Comparison of ENCODE assay signal across 8 mouse cellular contexts in genomic region chr4:140960781-140961466, GRCm38 (mm10). TPM values are rescaled to one million over a fixed set of nuclear protein-coding genes. Genes with fewer than 3 reads are reported as not detected.
DNase-seq lines count a peak whose midpoint lies in the region; ATAC-seq and TF ChIP-seq lines count a peak whose summit lies in the region.

Gene Sdhb, plus strand, starts transcription at chr4:140961203.

- peak; percentile 94 for ATAC-seq in cerebellum, adult (ENCODE audit: insufficient number of reproducible peaks, low FRiP score, low TSS enrichment)
- peak; percentile 96 for ATAC-seq in forebrain, embryonic 13.5 days
- ATAC-seq in liver, postnatal 0 days = peak; percentile 93
- peak; percentile 96 for ATAC-seq in neural tube, embryonic 14.5 days (ENCODE audit: low read depth)

- H3K9me3 ChIP-seq in ES-Bruce4 (replicated peaks; ENCODE audit: control insufficient read depth, insufficient read depth, low read length, poor library complexity, severe bottlenecking) = no peaks in the 10 kb centered on the region
- H3K9me3 ChIP-seq in forebrain, embryonic 13.5 days (replicated peaks) = no peaks in the 10 kb centered on the region
- no peaks in the 10 kb centered on the region for H3K9me3 ChIP-seq in liver, postnatal 0 days (ENCODE audit: low read length)
- H3K9me3 ChIP-seq in neural tube, embryonic 14.5 days (ENCODE audit: control insufficient read depth, low read length) = no peaks in the 10 kb centered on the region

- 2% methylated on average over 37 of the region's 37 CpGs for WGBS in forebrain, embryonic 13.5 days
- 2% methylated on average over 37 of the region's 37 CpGs for WGBS in large intestine, adult 2 months
- 3% methylated on average over 37 of the region's 37 CpGs for WGBS in liver, postnatal 0 days (ENCODE audit: insufficient replicate concordance)
- WGBS in neural tube, embryonic 14.5 days = 2% methylated on average over 37 of the region's 37 CpGs

- H3K9ac ChIP-seq in ES-Bruce4 (ENCODE audit: low read depth, poor library complexity, severe bottlenecking) = peak within 1 kb of the TSS; percentile 85
- H3K9ac ChIP-seq in forebrain, embryonic 13.5 days = peak within 1 kb of the TSS; percentile 90
- H3K9ac ChIP-seq in liver, postnatal 0 days (replicated peaks) = peak within 1 kb of the TSS; percentile 88
- H3K9ac ChIP-seq in neural tube, embryonic 14.5 days (replicated peaks; ENCODE audit: low read depth, low read length) = peak within 1 kb of the TSS; percentile 93

- intact Hi-C loops in heart, postnatal 10 days (cut with DNase I) = no loop called here

- no peak for TF ChIP-seq POLR2A in ES-Bruce4 (IDR thresholded peaks at IDR 0.05; ENCODE audit: insufficient read depth, low read length)

- 0 out of 2 replicates have a peak, but pooled peaks have one; percentile 28 for TF ChIP-seq EP300 in ES-Bruce4 (IDR thresholded peaks at IDR 0.05; ENCODE audit: insufficient read depth, low read depth, low read length)
- peak; percentile 38; the same call in 1 of the 2 replicates for TF ChIP-seq EP300 in liver, postnatal 0 days (IDR thresholded peaks at IDR 0.05; ENCODE audit: low read depth)

- TF ChIP-seq CTCF in ES-Bruce4 (IDR thresholded peaks at IDR 0.05; ENCODE audit: low read depth, low read length) = no peak
- 0 out of 2 replicates have a peak, but pooled peaks have one; percentile 6 for TF ChIP-seq CTCF in liver, postnatal 0 days (IDR thresholded peaks at IDR 0.05; ENCODE audit: low read depth)

- H3K27me3 ChIP-seq in ES-Bruce4 (ENCODE audit: control insufficient read depth, insufficient read depth, low read length, poor library complexity, severe bottlenecking) = no peaks in the 10 kb centered on the region
- peaks cover 3% of the 10 kb centered on the region; the same call in 1 of the 2 replicates for H3K27me3 ChIP-seq in forebrain, embryonic 13.5 days
- H3K27me3 ChIP-seq in liver, postnatal 0 days (ENCODE audit: insufficient read depth, low read length) = peaks cover 9% of the 10 kb centered on the region; the same call in 1 of the 2 replicates
- no peaks in the 10 kb centered on the region for H3K27me3 ChIP-seq in neural tube, embryonic 14.5 days (ENCODE audit: control insufficient read depth, insufficient read depth, low read length)

- H3K4me3 ChIP-seq in ES-Bruce4 (ENCODE audit: low read depth, low read length) = peak within 1 kb of the TSS; percentile 95
- H3K4me3 ChIP-seq in forebrain, embryonic 13.5 days = peak within 1 kb of the TSS; percentile 87
- peak within 1 kb of the TSS; percentile 89 for H3K4me3 ChIP-seq in liver, postnatal 0 days (ENCODE audit: low read depth, low read length)
- H3K4me3 ChIP-seq in neural tube, embryonic 14.5 days (ENCODE audit: low read depth, low read length) = peak within 1 kb of the TSS; percentile 97

- peaks cover 4% of the 10 kb centered on the region for H3K4me1 ChIP-seq in ES-Bruce4 (ENCODE audit: control insufficient read depth, insufficient read depth, low read length)
- peaks cover 45% of the 10 kb centered on the region for H3K4me1 ChIP-seq in forebrain, embryonic 13.5 days
- peaks cover 32% of the 10 kb centered on the region for H3K4me1 ChIP-seq in liver, postnatal 0 days (ENCODE audit: insufficient read depth)
- H3K4me1 ChIP-seq in neural tube, embryonic 14.5 days (ENCODE audit: control insufficient read depth, insufficient read depth, low read length) = peaks cover 11% of the 10 kb centered on the region

- H3K4me2 ChIP-seq in forebrain, embryonic 13.5 days = peak within 1 kb of the TSS; percentile 99
- peak within 1 kb of the TSS; percentile 83 for H3K4me2 ChIP-seq in liver, postnatal 0 days (ENCODE audit: low read depth, low read length)
- peak within 1 kb of the TSS; percentile 88 for H3K4me2 ChIP-seq in neural tube, embryonic 14.5 days (ENCODE audit: low read depth, low read length)

- DNase-seq in heart, postnatal 10 days = peak; percentile 98
- DNase-seq in large intestine, adult 2 months (ENCODE audit: low read depth, low spot score) = peak; percentile 96
- DNase-seq in liver, postnatal 0 days = peak; percentile 95
- peak; percentile 93 for DNase-seq in testis, postnatal 10 days (ENCODE audit: low spot score)

- no peaks in the 10 kb centered on the region for H3K36me3 ChIP-seq in ES-Bruce4 (ENCODE audit: control insufficient read depth, insufficient read depth, low read length, poor library complexity, severe bottlenecking)
- peaks cover 3% of the 10 kb centered on the region; the same call in 1 of the 2 replicates for H3K36me3 ChIP-seq in forebrain, embryonic 13.5 days (ENCODE audit: poor library complexity, severe bottlenecking)
- H3K36me3 ChIP-seq in liver, postnatal 0 days (replicated peaks; ENCODE audit: insufficient read depth, low read length) = peaks cover under 1% of the 10 kb centered on the region; the same call in 1 of the 2 replicates
- no peaks in the 10 kb centered on the region for H3K36me3 ChIP-seq in neural tube, embryonic 14.5 days (ENCODE audit: control insufficient read depth, insufficient read depth, low read length)

- H3K27ac ChIP-seq in ES-Bruce4 (ENCODE audit: insufficient read depth, low read length) = peak within 1 kb of the TSS; percentile 16
- H3K27ac ChIP-seq in forebrain, embryonic 13.5 days = peak within 1 kb of the TSS; percentile 76
- peak within 1 kb of the TSS; percentile 91 for H3K27ac ChIP-seq in liver, postnatal 0 days (ENCODE audit: low read depth)
- peak within 1 kb of the TSS; percentile 87 for H3K27ac ChIP-seq in neural tube, embryonic 14.5 days (ENCODE audit: low read depth, low read length)

RNA-seq across cellular contexts. Expression of gene Sdhb, which starts in this region (rescaled TPM):
- 99.6 and 103 TPM in 2 replicates for polyA plus RNA-seq in ES-Bruce4 (2011; ENCODE audit: insufficient read depth, insufficient read length, low read depth, missing spikeins)
- polyA plus RNA-seq in forebrain, embryonic 13.5 days (2015; fragmentation: Nextera tagmentation; extraction: Ambion mirVana) = 478 and 480 TPM in 2 replicates
- 100 to 1,000 TPM; 725 to 746 TPM for total RNA-seq in heart, postnatal 10 days (2021)
- 328 and 371 TPM in 2 replicates for polyA plus RNA-seq in large intestine, adult 2 months (2012; rRNA removed)
- polyA plus RNA-seq in liver, postnatal 0 days (2015; fragmentation: Nextera tagmentation; extraction: Ambion mirVana) = 312 and 329 TPM in 2 replicates
- 469 and 520 TPM in 2 replicates for polyA plus RNA-seq in neural tube, embryonic 14.5 days (2014; fragmentation: Nextera tagmentation; extraction: Ambion mirVana)

Comparison
In these comparisons a context has a peak if more than half of its experiments do, and no peak if none do; other contexts are left out.
1. Peak in every context shown above with its lines: DNase-seq, ATAC-seq, H3K4me3 ChIP-seq and H3K27ac ChIP-seq.
2. H3K27ac ChIP-seq: peak in every context shown above with its lines; median percentile 91 in liver, postnatal 0 days; 87 in neural tube, embryonic 14.5 days; 76 in forebrain, embryonic 13.5 days; 16 in ES-Bruce4.